Mouse (Mus musculus) liver, embryonic 13.5 days (tissue): ENCODE data around the gene Gm44973. TPM values are rescaled to one million over a fixed set of nuclear protein-coding genes. Genes with fewer than 3 reads are reported as not detected.
"Not testable (repeated sequence)": the region's sequence is repeated elsewhere in the genome, so short reads cannot be mapped to it uniquely, and the experiment has no call there.

Source experiments
- ATAC-seq: fragments of 200-750 bp; cut with Nextera tagmentation; 2 replicates; pipeline ENCODE4 v1.8.0; 2017; ENCODE audit warnings: low read depth, mild to moderate bottlenecking, moderate number of reproducible peaks, moderate library complexity
- DNase-seq: peaks from one replicate; pipeline ENCODE4 v3.0.0; 2022
- H3K27ac ChIP-seq: fragments of 300-500 bp; sonication (generic); 2 replicates; pipeline ENCODE4 v1.5.1; 2015; ENCODE audit warnings: moderate library complexity, mild to moderate bottlenecking, inconsistent platforms
- H3K27me3 ChIP-seq: fragments of 300-500 bp; sonication (generic); 2 replicates; pipeline ENCODE4 v1.6.1; 2015; ENCODE audit warnings: mild to moderate bottlenecking, inconsistent platforms
- H3K36me3 ChIP-seq: fragments of 300-500 bp; sonication (generic); 2 replicates; pipeline ENCODE4 v1.6.1; 2015; ENCODE audit warnings: mild to moderate bottlenecking, inconsistent platforms
- H3K4me1 ChIP-seq: fragments of 300-500 bp; sonication (generic); replicated peaks from 2 replicates; pipeline ENCODE4 v1.6.1; 2015; ENCODE audit warnings: inconsistent platforms
- H3K4me2 ChIP-seq: fragments of 300-500 bp; sonication (generic); 2 replicates; pipeline ENCODE4 v1.6.1; 2015; ENCODE audit warnings: inconsistent platforms, mild to moderate bottlenecking, moderate library complexity
- H3K4me3 ChIP-seq: fragments of 300-500 bp; sonication (generic); replicated peaks from 2 replicates; pipeline ENCODE4 v1.5.1; 2015; ENCODE audit warnings: mild to moderate bottlenecking, inconsistent platforms
- H3K9ac ChIP-seq: fragments of 300-500 bp; sonication (generic); 2 replicates; pipeline ENCODE4 v1.6.1; 2015; ENCODE audit warnings: mild to moderate bottlenecking, inconsistent platforms
- H3K9me3 ChIP-seq: fragments of 300-500 bp; sonication (generic); replicated peaks from 2 replicates; pipeline ENCODE4 v1.6.1; 2016; ENCODE audit warnings: inconsistent platforms
- WGBS: fragments of 180-500 bp; shearing (Covaris S2); methylation state at CpG from one replicate; pipeline ENCODE4 v1.1.7; 2015; ENCODE audit not compliant: insufficient replicate concordance; 5-methylcytosine and 5-hydroxymethylcytosine counted together
- polyA plus RNA-seq: library from polyadenylated mRNA; unstranded; fragments of >200 nt; fragmentation: Nextera tagmentation; extraction: Ambion mirVana; gene quantifications from 2 replicates; pipeline ENCODE4 v1.2.1, GENCODE M21; 2015

Gene Gm44973
- polyA plus RNA-seq, 1 experiment from 2014 or later = 1.1 TPM

DNA sequence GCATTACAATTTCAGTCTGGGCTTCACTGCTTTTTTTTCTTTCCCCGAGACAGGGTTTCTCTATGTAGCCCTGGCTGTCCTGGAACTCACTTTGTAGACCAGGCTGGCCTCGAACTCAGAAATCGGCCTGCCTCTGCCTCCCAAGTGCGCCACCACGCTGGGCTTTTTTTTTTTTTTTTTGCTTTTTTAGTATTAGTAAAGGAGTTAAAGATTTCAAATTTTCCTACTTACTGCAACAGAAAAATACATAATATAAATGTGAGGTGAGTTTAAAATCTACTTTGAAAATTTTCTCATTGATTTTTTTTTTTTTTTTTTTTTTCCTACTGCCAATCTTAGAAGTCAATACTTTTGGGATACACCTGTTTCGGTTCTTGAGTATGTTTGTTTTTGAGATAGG is 49.6 kb downstream of the Gm44973 start:
- DNase-seq = no peak
- 79% methylated on average over 6 of the region's 6 CpGs for WGBS
- no peaks in the 10 kb centered on the region for H3K9me3 ChIP-seq
- H3K9ac ChIP-seq = peak overlapping the region; percentile 92; the same call in 1 of the 2 replicates
- peak overlapping the region; percentile 82 for H3K4me3 ChIP-seq
- ATAC-seq = no peak
- H3K36me3 ChIP-seq = peaks cover 51% of the 10 kb centered on the region
- no peaks in the 10 kb centered on the region for H3K27me3 ChIP-seq
- peaks cover 56% of the 10 kb centered on the region for H3K4me1 ChIP-seq
- peak overlapping the region; percentile 98 for H3K4me2 ChIP-seq
- no peak overlapping the region for H3K27ac ChIP-seq

DNA sequence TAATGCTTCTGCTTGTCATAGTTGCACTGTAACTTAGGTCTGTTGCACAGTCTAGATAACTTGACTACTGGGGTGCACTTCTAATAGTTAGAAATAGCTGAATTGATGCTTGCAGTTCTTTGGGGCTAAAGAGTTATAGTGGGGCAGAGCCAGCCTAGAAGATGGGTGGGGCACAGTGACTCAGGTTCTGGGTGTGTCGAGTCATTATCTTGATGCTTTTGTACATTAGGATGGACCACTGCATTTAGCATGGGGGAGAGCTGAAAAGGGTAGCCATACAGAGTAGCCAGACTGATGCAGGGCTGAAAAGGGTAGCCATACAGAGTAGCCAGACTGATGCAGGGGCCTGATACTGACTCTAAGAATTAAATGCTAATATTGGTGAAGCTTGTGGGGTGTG is 58.3 kb downstream of the Gm44973 start:
- peak overlapping the region; percentile 64 for H3K9ac ChIP-seq
- peak overlapping the region; percentile 59 for H3K4me2 ChIP-seq
- peak overlapping the region; percentile 89 for H3K27ac ChIP-seq
- ATAC-seq (peak; percentile 78), DNase-seq (peak; percentile 66)
- H3K36me3 ChIP-seq = peaks cover 99% of the 10 kb centered on the region
- WGBS = 7% methylated on average over 1 of the region's 1 CpGs
- no peaks in the 10 kb centered on the region for H3K9me3 ChIP-seq
- peaks cover 70% of the 10 kb centered on the region for H3K4me1 ChIP-seq
- H3K27me3 ChIP-seq = no peaks in the 10 kb centered on the region
- peak overlapping the region; percentile 25 for H3K4me3 ChIP-seq

DNA sequence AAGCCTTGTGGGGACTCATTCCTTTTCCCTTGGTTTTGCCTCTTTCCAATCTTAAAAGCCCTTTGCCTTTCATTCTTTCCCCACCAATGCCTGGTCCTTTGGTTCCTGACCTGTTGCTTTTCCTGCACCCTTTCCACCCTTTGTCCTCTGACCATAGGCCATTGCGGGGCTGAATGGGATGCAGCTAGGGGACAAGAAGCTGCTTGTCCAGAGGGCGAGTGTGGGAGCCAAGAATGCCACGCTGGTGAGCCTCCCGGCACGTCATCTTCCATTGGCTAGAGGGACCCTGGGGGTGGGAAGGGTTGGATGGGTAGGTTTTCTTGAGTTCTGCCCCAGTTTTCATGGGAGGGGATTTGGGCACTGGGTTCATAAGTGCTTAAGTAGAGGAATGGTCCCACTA is 59.7 kb downstream of the Gm44973 start:
- no peak for ATAC-seq
- no peaks in the 10 kb centered on the region for H3K27me3 ChIP-seq
- H3K4me3 ChIP-seq = no peak overlapping the region
- WGBS = 87% methylated on average over 5 of the region's 5 CpGs
- H3K4me2 ChIP-seq = 0 out of 2 replicates have a peak overlapping the region, but pooled peaks have one; percentile 3
- peaks cover 73% of the 10 kb centered on the region for H3K4me1 ChIP-seq
- peak overlapping the region; percentile 64 for H3K27ac ChIP-seq
- H3K9ac ChIP-seq = 0 out of 2 replicates have a peak overlapping the region, but pooled peaks have one; percentile 29
- peaks cover 92% of the 10 kb centered on the region for H3K36me3 ChIP-seq
- no peak for DNase-seq
- no peaks in the 10 kb centered on the region for H3K9me3 ChIP-seq

DNA sequence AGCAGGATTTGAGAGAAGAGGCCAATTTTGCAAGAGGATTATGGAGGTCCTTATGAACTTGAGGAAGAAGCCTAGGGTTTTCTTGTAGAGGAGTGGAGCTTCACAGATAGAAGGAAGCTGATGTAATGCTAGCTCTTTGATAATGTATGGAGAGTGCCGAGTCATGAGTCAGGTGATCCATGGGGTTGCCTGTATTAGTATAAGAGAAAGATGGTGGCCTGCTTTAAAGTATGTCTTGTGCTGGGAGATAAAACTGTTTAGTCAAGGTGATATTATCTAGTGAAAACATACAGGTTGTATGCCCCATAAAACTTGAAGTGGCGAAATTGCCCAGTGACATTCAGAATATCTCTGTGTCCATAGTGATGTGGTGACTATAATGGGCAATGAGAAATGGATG is 61.6 kb downstream of the Gm44973 start:
- peak; percentile 17; the same call in 1 of the 2 replicates for ATAC-seq

DNA sequence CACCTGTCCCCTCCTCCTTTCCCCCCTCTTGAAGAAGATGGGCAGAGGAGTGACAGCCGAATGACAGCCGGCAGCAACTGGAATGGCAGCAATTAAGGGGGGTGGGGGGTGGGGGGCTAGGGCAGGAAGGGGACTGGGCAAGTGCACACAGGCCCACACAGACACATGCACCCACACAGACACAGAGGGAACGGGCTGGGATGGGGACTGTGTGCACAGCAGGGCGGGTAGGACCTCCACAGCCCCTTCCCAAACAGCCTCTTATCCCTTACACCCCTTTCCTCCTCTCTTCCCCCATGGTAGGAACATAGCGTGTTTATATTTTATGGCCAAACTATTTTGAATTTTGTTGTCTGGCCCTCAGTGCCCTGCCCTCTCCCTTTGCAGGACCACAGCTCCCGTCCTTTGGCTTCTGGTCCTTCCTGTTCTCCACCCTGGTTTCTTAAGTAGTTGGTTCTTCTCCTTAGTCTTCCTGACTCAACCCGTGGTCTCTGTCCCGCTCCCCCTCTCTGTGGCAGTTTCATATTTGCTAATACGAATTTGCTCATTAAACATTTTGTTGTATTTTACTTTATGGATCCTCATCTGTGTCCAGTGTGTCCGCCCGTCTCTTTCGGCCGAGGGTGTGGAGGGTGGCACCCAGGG is 64.2 kb downstream of the Gm44973 start:
- WGBS = 36% methylated on average over 9 of the region's 13 CpGs
- H3K9ac ChIP-seq = peak overlapping the region; percentile 98
- H3K9me3 ChIP-seq, DNase-seq, ATAC-seq, H3K27me3 ChIP-seq: not testable (repeated sequence)
- H3K4me1 ChIP-seq = peaks cover 71% of the 10 kb centered on the region
- peak overlapping the region; percentile 95 for H3K27ac ChIP-seq
- peaks cover 72% of the 10 kb centered on the region for H3K36me3 ChIP-seq
- H3K4me2 ChIP-seq = peak overlapping the region; percentile 84
- H3K4me3 ChIP-seq = peak overlapping the region; percentile 90

More for the DNA sequence above, 61.6 kb downstream of the Gm44973 start:
- peaks cover 74% of the 10 kb centered on the region for H3K36me3 ChIP-seq
- peak; percentile 50 for DNase-seq
- H3K4me2 ChIP-seq = peak overlapping the region; percentile 34
- peak overlapping the region; percentile 83 for H3K27ac ChIP-seq
- peaks cover 71% of the 10 kb centered on the region for H3K4me1 ChIP-seq
- no peaks in the 10 kb centered on the region for H3K27me3 ChIP-seq
- WGBS = 41% methylated on average over 2 of the region's 2 CpGs
- no peak overlapping the region for H3K4me3 ChIP-seq
- no peaks in the 10 kb centered on the region for H3K9me3 ChIP-seq
- 0 out of 2 replicates have a peak overlapping the region, but pooled peaks have one; percentile 14 for H3K9ac ChIP-seq

DNA sequence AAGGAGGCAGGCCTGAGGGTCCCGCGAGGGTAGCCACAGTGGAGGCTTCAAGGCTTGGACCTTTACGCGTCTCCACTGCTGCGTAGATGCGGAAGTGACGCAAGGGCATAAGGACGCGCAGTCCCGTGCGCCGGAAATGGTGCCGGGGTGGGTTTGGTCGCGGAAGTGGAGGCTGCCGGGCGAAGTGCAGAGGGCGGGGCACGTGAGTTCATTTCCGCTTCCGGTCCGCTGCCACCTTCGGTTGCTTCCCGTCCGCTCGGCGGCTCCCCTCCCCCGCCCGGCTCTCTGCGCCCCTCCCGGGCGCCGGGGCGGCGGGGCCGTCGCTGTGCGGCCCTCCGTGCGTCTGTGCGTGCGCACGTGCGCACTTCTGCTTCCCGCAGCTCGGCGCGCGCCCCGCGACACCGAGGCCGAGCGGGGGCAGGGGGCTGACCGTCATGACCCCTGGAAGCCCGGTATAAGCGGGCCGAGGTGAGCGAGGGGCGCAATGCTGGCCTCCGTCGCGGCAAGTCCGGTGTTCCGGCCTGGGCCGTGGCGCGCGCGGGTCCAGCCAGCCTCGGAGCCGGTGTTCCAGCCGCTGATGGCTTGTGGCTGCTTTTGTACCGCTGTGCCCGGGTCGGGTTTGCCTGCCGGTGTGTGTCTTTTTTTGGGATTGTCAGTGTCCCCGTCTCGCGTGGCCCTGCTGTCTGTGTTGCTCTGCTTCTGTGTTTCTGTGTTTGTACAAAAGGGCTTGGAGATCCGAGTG is 64.9 kb downstream of the Gm44973 start, which contains the start of gene Epn1:
Gene Epn1, plus strand, starts transcription at position 226 of the 742 bp plus-strand sequence.
- DNase-seq (peak; percentile 93), ATAC-seq (peak; percentile 90)
- peak within 1 kb of the TSS; percentile 84 for H3K4me2 ChIP-seq
- H3K27ac ChIP-seq = peak within 1 kb of the TSS; percentile 95
- H3K9ac ChIP-seq = peak within 1 kb of the TSS; percentile 98
- peaks cover 71% of the 10 kb centered on the region for H3K4me1 ChIP-seq
- no peaks in the 10 kb centered on the region for H3K9me3 ChIP-seq
- H3K36me3 ChIP-seq = peaks cover 72% of the 10 kb centered on the region
- no peaks in the 10 kb centered on the region for H3K27me3 ChIP-seq
- WGBS = under 1% methylated on average over 79 of the region's 81 CpGs
- H3K4me3 ChIP-seq = peak within 1 kb of the TSS; percentile 90

DNA sequence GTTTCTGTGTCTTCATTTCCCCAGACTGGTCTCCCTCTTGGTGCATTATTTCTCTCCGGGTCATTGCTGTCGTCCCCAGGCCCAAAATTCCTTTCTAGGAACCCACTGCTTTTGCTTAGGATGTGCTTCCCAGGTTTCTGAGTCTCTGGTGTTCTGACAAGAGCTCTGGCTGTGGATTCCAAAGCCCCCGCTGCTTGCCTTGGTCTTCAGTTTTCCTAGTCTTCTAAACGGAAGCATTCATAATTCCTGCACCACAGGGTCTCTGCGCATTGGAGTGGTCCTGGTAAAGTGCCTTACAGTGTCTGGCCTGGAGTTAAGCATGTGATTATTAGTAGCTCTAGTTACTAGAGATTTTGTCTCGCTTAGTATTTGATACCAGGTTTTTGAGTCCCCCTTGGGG is 65.5 kb downstream of the Gm44973 start:
- WGBS = 6% methylated on average over 6 of the region's 6 CpGs
- peak overlapping the region; percentile 98 for H3K9ac ChIP-seq
- no peaks in the 10 kb centered on the region for H3K27me3 ChIP-seq
- peak overlapping the region; percentile 95 for H3K27ac ChIP-seq
- DNase-seq (no peak), ATAC-seq (no peak)
- H3K4me1 ChIP-seq = peaks cover 71% of the 10 kb centered on the region
- H3K9me3 ChIP-seq = no peaks in the 10 kb centered on the region
- peak overlapping the region; percentile 84 for H3K4me2 ChIP-seq
- peak overlapping the region; percentile 90 for H3K4me3 ChIP-seq
- peaks cover 72% of the 10 kb centered on the region for H3K36me3 ChIP-seq

DNA sequence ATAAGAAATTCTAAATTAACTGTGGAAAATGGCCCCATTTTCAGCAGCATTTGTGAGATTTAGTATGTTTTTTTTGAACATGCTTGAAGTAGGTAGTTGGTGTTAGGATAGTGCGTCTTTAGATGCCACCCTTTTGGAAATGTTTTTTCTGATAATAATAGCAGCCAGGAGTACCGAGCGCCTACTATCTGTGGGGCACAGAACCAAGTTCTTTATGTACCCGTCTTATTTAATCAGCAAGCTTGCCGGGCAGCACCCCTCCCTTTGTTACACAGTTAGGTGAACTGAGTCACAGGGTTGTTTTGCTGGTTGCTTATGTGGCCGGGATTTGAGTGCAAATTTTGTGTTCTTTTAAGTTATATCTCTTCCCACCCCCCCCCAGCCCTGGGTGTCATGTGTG is 65.9 kb downstream of the Gm44973 start:
- Histone ChIP-seq H3K4me1 (peaks cover 71% of the 10 kb centered on the region), H3K27me3 (no peaks in the 10 kb centered on the region), H3K4me3 (peak overlapping the region; percentile 90), H3K36me3 (peaks cover 73% of the 10 kb centered on the region), H3K4me2 (peak overlapping the region; percentile 84), H3K27ac (peak overlapping the region; percentile 95), H3K9me3 (no peaks in the 10 kb centered on the region), H3K9ac (peak overlapping the region; percentile 98)
- DNase-seq (peak; percentile 66), ATAC-seq (peak; percentile 56)
- 16% methylated on average over 6 of the region's 6 CpGs for WGBS

DNA sequence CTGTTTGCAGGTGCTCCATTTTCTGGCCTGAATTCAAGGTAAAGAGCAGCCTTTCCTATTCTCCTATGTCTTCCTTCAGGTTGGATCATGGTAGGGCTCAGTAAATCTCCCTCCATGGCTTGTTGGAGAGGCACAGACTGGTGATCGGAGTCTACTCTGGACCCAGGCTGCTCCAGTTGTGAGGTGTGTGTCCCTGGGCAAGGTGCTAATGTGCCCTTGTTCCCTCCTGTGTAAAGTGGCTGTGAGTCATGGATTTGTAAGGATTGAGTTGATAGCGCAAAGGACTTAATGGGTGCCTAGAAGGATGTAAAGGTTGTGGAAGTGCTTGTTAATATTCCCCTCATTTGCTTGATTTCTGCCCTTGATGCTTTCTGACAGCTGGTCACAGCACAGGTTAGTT is 66.6 kb downstream of the Gm44973 start:
- Histone ChIP-seq H3K27ac (peak overlapping the region; percentile 95), H3K4me3 (peak overlapping the region; percentile 90), H3K4me2 (peak overlapping the region; percentile 84), H3K27me3 (no peaks in the 10 kb centered on the region), H3K4me1 (peaks cover 69% of the 10 kb centered on the region), H3K9ac (peak overlapping the region; percentile 98), H3K9me3 (no peaks in the 10 kb centered on the region), H3K36me3 (peaks cover 73% of the 10 kb centered on the region)
- no peak for DNase-seq
- no peak for ATAC-seq
- WGBS = 80% methylated on average over 2 of the region's 2 CpGs
